8 mouse cellular contexts compared by ENCODE assay signal in genomic region chr9:56796656-56797131, GRCm38 (mm10). TPM values are rescaled to one million over a fixed set of nuclear protein-coding genes. Genes with fewer than 3 reads are reported as not detected.
DNase-seq lines count a peak whose midpoint lies in the region; ATAC-seq lines count a peak whose summit lies in the region.

No protein-coding gene starts in this region.

- H3K9me3 ChIP-seq in forebrain, embryonic 11.5 days (ENCODE audit: control insufficient read depth, low read length): no peaks in the 10 kb centered on the region
- no peaks in the 10 kb centered on the region for H3K9me3 ChIP-seq in limb, embryonic 13.5 days

- no peak overlapping the region for H3K27ac ChIP-seq in forebrain, embryonic 11.5 days (ENCODE audit: low read depth, low read length)
- H3K27ac ChIP-seq in limb, embryonic 13.5 days: no peak overlapping the region

- peak overlapping the region; percentile 91 for H3K4me2 ChIP-seq in forebrain, embryonic 11.5 days (ENCODE audit: low read depth, low read length, severe bottlenecking)
- H3K4me2 ChIP-seq in limb, embryonic 13.5 days (replicated peaks): peak overlapping the region; percentile 98

- DNase-seq in layer of hippocampus, adult 11-12 months (ENCODE audit: low spot score): peak; percentile 45
- DNase-seq in layer of hippocampus, adult 9-10 months (ENCODE audit: low spot score): no peak
- peak; percentile 62 for DNase-seq in cerebellum, adult 11-12 months
- DNase-seq in forebrain, embryonic 11.5 days (ENCODE audit: low spot score): peak; percentile 63
- peak; percentile 60 for DNase-seq in right cerebral cortex, postnatal 25 days
- no peak for DNase-seq in spleen, adult 12 weeks (ENCODE audit: low spot score)
- no peak for DNase-seq in gastrocnemius, postnatal 36 days

- no peaks in the 10 kb centered on the region for H3K36me3 ChIP-seq in forebrain, embryonic 11.5 days (ENCODE audit: control insufficient read depth, insufficient read depth, low read length)
- no peaks in the 10 kb centered on the region for H3K36me3 ChIP-seq in limb, embryonic 13.5 days

- peak; percentile 21; the same call in 1 of the 2 replicates for ATAC-seq in forebrain, embryonic 11.5 days (replicated peaks; ENCODE audit: low FRiP score)
- ATAC-seq in limb, embryonic 13.5 days (ENCODE audit: low FRiP score, low read depth): no peak

- H3K9ac ChIP-seq in forebrain, embryonic 11.5 days (ENCODE audit: low read length): peak overlapping the region; percentile 35
- peak overlapping the region; percentile 54 for H3K9ac ChIP-seq in limb, embryonic 13.5 days

- intact Hi-C loops in gastrocnemius, postnatal 36 days (cut with DNase I): loop anchor here (2.0 kb wide), 1 partner anchor 160 kb away; no protein-coding TSS in a partner anchor

- H3K27me3 ChIP-seq in forebrain, embryonic 11.5 days (ENCODE audit: control insufficient read depth, insufficient read depth, low read length): peaks cover 52% of the 10 kb centered on the region
- H3K27me3 ChIP-seq in limb, embryonic 13.5 days: peaks cover 83% of the 10 kb centered on the region

- peaks cover 7% of the 10 kb centered on the region; the same call in 1 of the 2 replicates for H3K4me1 ChIP-seq in forebrain, embryonic 11.5 days (replicated peaks; ENCODE audit: control insufficient read depth, insufficient read depth, low read length)
- peaks cover 18% of the 10 kb centered on the region for H3K4me1 ChIP-seq in limb, embryonic 13.5 days

- under 1% methylated on average over 41 of the region's 41 CpGs for WGBS in forebrain, embryonic 11.5 days
- under 1% methylated on average over 41 of the region's 41 CpGs for WGBS in limb, embryonic 13.5 days

- peak overlapping the region; percentile 42 for H3K4me3 ChIP-seq in forebrain, embryonic 11.5 days (ENCODE audit: low read depth, low read length)
- H3K4me3 ChIP-seq in limb, embryonic 13.5 days: peak overlapping the region; percentile 55

RNA-seq across cellular contexts. Expression of gene Lingo1, which starts 0.4 kb away (rescaled TPM):
- 2.5 and 3.2 TPM in 2 replicates for polyA plus RNA-seq in forebrain, embryonic 11.5 days (2014; fragmentation: Nextera tagmentation; extraction: Ambion mirVana)
- 3.0 and 3.4 TPM in 2 replicates for polyA plus RNA-seq in limb, embryonic 13.5 days (2015; fragmentation: Nextera tagmentation; extraction: Ambion mirVana)
- under 1 TPM; 0.35 to 0.41 TPM for total RNA-seq in gastrocnemius, postnatal 36 days (2021)

Comparison
In these comparisons a context has a peak if more than half of its experiments do, and no peak if none do; other contexts are left out.
1. DNase-seq: peak in layer of hippocampus, adult 11-12 months (single experiment), cerebellum, adult 11-12 months (single experiment), forebrain, embryonic 11.5 days (single experiment) and right cerebral cortex, postnatal 25 days (single experiment); none in layer of hippocampus, adult 9-10 months (single experiment), spleen, adult 12 weeks (single experiment) and gastrocnemius, postnatal 36 days (0 of 2).